Mouse (Mus musculus): Measurements from ENCODE around the gene Adcy7. TPM values are rescaled to one million over a fixed set of nuclear protein-coding genes. Genes with fewer than 3 reads are reported as not detected.

Gene Adcy7
- polyA plus RNA-seq, 1 experiment: 63.7 TPM

- Histone ChIP-seq H3K27me3 (ENCODE audit: control insufficient read depth, insufficient read depth, low read length) (no peaks in the 10 kb centered on the region), H3K36me3 (ENCODE audit: control insufficient read depth, insufficient read depth, low read length) (peaks cover 47% of the 10 kb centered on the region), H3K4me1 (replicated peaks; ENCODE audit: control insufficient read depth, insufficient read depth, low read length) (no peaks in the 10 kb centered on the region), H3K4me3 (ENCODE audit: control insufficient read depth, insufficient read depth, low read length) (no peak overlapping the region), H3K27ac (ENCODE audit: control insufficient read depth, insufficient read depth, low read length) (no peak overlapping the region)
- no peak for DNase-seq
- TF ChIP-seq POLR2A (IDR thresholded peaks at IDR 0.05; ENCODE audit: control insufficient read depth, extremely low read depth, insufficient read depth, low read length, poor library complexity) (no peak), CTCF (IDR thresholded peaks at IDR 0.05; ENCODE audit: borderline replicate concordance, control insufficient read depth, extremely low read depth, insufficient read depth, low read length, poor library complexity) (no peak)
- WGBS: 98% methylated on average over 11 of the region's 11 CpGs
These were observed 52.6 kb downstream of the Adcy7 start for GRCm38 (mm10) chr8:88324760-88325159.

DNA sequence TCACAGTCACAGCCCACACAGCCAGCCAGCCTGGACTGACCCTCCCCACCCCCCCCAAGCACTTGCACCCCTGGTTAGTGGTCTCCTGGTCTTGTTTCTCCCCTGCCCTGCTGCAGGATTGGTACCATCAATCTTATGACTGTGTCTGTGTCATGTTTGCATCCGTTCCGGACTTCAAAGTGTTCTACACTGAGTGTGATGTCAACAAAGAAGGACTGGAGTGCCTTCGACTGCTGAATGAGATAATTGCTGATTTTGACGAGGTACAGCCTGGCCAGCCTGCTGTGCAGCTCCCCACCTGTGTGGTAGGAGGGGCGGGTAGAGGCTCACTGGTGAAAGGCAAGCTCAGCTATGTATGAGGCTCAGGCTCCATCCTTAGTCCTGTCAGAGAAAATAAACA is 53.0 kb downstream of the Adcy7 start:
- 89% methylated on average over 5 of the region's 5 CpGs for WGBS
- H3K4me3 ChIP-seq (ENCODE audit: control insufficient read depth, insufficient read depth, low read length): no peak overlapping the region
- H3K36me3 ChIP-seq (ENCODE audit: control insufficient read depth, insufficient read depth, low read length): peaks cover 52% of the 10 kb centered on the region
- no peaks in the 10 kb centered on the region for H3K27me3 ChIP-seq (ENCODE audit: control insufficient read depth, insufficient read depth, low read length)
- no peak overlapping the region for H3K27ac ChIP-seq (ENCODE audit: control insufficient read depth, insufficient read depth, low read length)
- H3K4me1 ChIP-seq (replicated peaks; ENCODE audit: control insufficient read depth, insufficient read depth, low read length): no peaks in the 10 kb centered on the region
- TF ChIP-seq POLR2A (IDR thresholded peaks at IDR 0.05; ENCODE audit: control insufficient read depth, extremely low read depth, insufficient read depth, low read length, poor library complexity) (no peak), CTCF (IDR thresholded peaks at IDR 0.05; ENCODE audit: borderline replicate concordance, control insufficient read depth, extremely low read depth, insufficient read depth, low read length, poor library complexity) (no peak)
- no peak for DNase-seq

DNA sequence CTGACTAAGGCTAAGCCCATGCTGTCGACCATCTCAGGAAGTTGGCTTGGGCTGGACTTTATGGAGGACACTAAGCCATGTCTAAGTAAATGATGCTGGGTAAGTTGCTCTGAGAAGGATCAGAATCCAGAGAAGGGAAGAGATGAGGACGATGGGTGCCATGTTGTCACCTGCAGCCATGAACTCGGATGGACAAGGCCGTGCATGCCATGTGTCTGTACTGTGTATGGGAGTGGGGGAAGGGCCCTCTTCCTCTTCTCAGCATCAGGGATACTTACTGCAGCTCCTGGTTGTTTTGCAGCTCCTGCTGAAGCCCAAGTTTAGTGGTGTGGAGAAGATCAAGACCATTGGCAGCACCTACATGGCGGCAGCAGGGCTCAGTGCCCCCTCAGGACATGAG is 53.6 kb downstream of the Adcy7 start:
- DNase-seq: no peak
- no peak for TF ChIP-seq POLR2A (IDR thresholded peaks at IDR 0.05; ENCODE audit: control insufficient read depth, extremely low read depth, insufficient read depth, low read length, poor library complexity)
- no peak for TF ChIP-seq CTCF (IDR thresholded peaks at IDR 0.05; ENCODE audit: borderline replicate concordance, control insufficient read depth, extremely low read depth, insufficient read depth, low read length, poor library complexity)
- Histone ChIP-seq H3K4me1 (replicated peaks; ENCODE audit: control insufficient read depth, insufficient read depth, low read length) (no peaks in the 10 kb centered on the region), H3K36me3 (ENCODE audit: control insufficient read depth, insufficient read depth, low read length) (peaks cover 57% of the 10 kb centered on the region), H3K27me3 (ENCODE audit: control insufficient read depth, insufficient read depth, low read length) (no peaks in the 10 kb centered on the region), H3K27ac (ENCODE audit: control insufficient read depth, insufficient read depth, low read length) (no peak overlapping the region), H3K4me3 (ENCODE audit: control insufficient read depth, insufficient read depth, low read length) (no peak overlapping the region)
- WGBS: 93% methylated on average over 5 of the region's 5 CpGs

DNA sequence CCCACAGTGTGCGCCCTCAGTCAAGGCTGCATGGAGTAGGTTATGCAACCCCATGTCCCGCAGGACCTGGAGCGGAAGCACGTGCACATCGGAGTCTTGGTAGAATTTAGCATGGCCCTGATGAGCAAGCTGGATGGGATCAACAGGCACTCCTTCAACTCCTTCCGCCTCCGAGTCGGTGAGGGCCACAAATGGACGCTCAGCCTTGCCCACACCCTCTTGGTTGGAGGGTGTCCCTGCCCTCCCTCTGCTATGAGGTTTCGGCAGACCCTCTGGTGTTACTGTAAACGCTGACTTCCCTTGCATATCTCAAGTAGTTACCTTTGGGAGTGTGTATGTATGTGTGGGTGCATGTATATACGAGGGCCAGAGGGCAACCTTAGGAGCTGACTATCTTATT is 54.1 kb downstream of the Adcy7 start:
- no peak for TF ChIP-seq CTCF (IDR thresholded peaks at IDR 0.05; ENCODE audit: borderline replicate concordance, control insufficient read depth, extremely low read depth, insufficient read depth, low read length, poor library complexity)
- no peak for TF ChIP-seq POLR2A (IDR thresholded peaks at IDR 0.05; ENCODE audit: control insufficient read depth, extremely low read depth, insufficient read depth, low read length, poor library complexity)
- no peak for DNase-seq
- Histone ChIP-seq H3K4me1 (replicated peaks; ENCODE audit: control insufficient read depth, insufficient read depth, low read length) (no peaks in the 10 kb centered on the region), H3K27ac (ENCODE audit: control insufficient read depth, insufficient read depth, low read length) (no peak overlapping the region), H3K36me3 (ENCODE audit: control insufficient read depth, insufficient read depth, low read length) (peaks cover 62% of the 10 kb centered on the region), H3K4me3 (ENCODE audit: control insufficient read depth, insufficient read depth, low read length) (no peak overlapping the region), H3K27me3 (ENCODE audit: control insufficient read depth, insufficient read depth, low read length) (no peaks in the 10 kb centered on the region)
- WGBS: 97% methylated on average over 12 of the region's 12 CpGs

DNA sequence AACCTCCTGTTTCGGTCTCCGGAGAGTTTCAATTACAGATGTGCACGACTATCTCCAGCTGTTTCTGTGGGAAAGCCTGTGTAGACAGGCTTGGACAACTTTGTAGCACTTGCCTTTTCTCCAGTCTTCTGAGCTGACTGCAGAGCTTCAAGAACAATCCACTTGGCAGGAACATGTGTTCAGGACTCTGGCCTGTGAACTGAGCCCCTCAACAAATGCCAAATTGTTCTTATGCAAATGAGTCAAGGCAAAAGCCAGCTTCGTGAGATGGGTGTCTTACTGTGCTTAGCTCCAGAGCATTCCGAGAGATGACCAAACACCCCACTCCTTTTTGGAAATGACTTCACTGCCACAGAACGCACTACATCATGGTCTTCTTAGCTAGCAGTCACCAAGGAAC is 56.5 kb downstream of the Adcy7 start:
- Histone ChIP-seq H3K27me3 (ENCODE audit: control insufficient read depth, insufficient read depth, low read length) (no peaks in the 10 kb centered on the region), H3K27ac (ENCODE audit: control insufficient read depth, insufficient read depth, low read length) (no peak overlapping the region), H3K4me3 (ENCODE audit: control insufficient read depth, insufficient read depth, low read length) (no peak overlapping the region), H3K36me3 (ENCODE audit: control insufficient read depth, insufficient read depth, low read length) (peaks cover 85% of the 10 kb centered on the region), H3K4me1 (replicated peaks; ENCODE audit: control insufficient read depth, insufficient read depth, low read length) (no peaks in the 10 kb centered on the region)
- 94% methylated on average over 6 of the region's 6 CpGs for WGBS
- no peak for DNase-seq
- TF ChIP-seq POLR2A (IDR thresholded peaks at IDR 0.05; ENCODE audit: control insufficient read depth, extremely low read depth, insufficient read depth, low read length, poor library complexity) (no peak), CTCF (IDR thresholded peaks at IDR 0.05; ENCODE audit: borderline replicate concordance, control insufficient read depth, extremely low read depth, insufficient read depth, low read length, poor library complexity) (no peak)

GRCm38 (mm10) chr8:88330816-88331215 is 58.6 kb downstream of the Adcy7 start:
- Histone ChIP-seq H3K36me3 (ENCODE audit: control insufficient read depth, insufficient read depth, low read length) (peaks cover 96% of the 10 kb centered on the region), H3K27me3 (ENCODE audit: control insufficient read depth, insufficient read depth, low read length) (no peaks in the 10 kb centered on the region), H3K27ac (ENCODE audit: control insufficient read depth, insufficient read depth, low read length) (no peak overlapping the region), H3K4me1 (replicated peaks; ENCODE audit: control insufficient read depth, insufficient read depth, low read length) (no peaks in the 10 kb centered on the region), H3K4me3 (ENCODE audit: control insufficient read depth, insufficient read depth, low read length) (no peak overlapping the region)
- no peak for DNase-seq
- no peak for TF ChIP-seq POLR2A (IDR thresholded peaks at IDR 0.05; ENCODE audit: control insufficient read depth, extremely low read depth, insufficient read depth, low read length, poor library complexity)
- no peak for TF ChIP-seq CTCF (IDR thresholded peaks at IDR 0.05; ENCODE audit: borderline replicate concordance, control insufficient read depth, extremely low read depth, insufficient read depth, low read length, poor library complexity)
- 94% methylated on average over 3 of the region's 3 CpGs for WGBS

GRCm38 (mm10) chr8:88334384-88334783 is 62.2 kb downstream of the Adcy7 start:
- 94% methylated on average over 2 of the region's 2 CpGs for WGBS
- H3K36me3 ChIP-seq (ENCODE audit: control insufficient read depth, insufficient read depth, low read length): peaks cover 93% of the 10 kb centered on the region
- H3K4me3 ChIP-seq (ENCODE audit: control insufficient read depth, insufficient read depth, low read length): no peak overlapping the region
- no peak for DNase-seq
- H3K4me1 ChIP-seq (replicated peaks; ENCODE audit: control insufficient read depth, insufficient read depth, low read length): no peaks in the 10 kb centered on the region
- no peak overlapping the region for H3K27ac ChIP-seq (ENCODE audit: control insufficient read depth, insufficient read depth, low read length)
- H3K27me3 ChIP-seq (ENCODE audit: control insufficient read depth, insufficient read depth, low read length): no peaks in the 10 kb centered on the region
- no peak for TF ChIP-seq CTCF (IDR thresholded peaks at IDR 0.05; ENCODE audit: borderline replicate concordance, control insufficient read depth, extremely low read depth, insufficient read depth, low read length, poor library complexity)
- TF ChIP-seq POLR2A (IDR thresholded peaks at IDR 0.05; ENCODE audit: control insufficient read depth, extremely low read depth, insufficient read depth, low read length, poor library complexity): no peak
